In the genomic region with DNA sequence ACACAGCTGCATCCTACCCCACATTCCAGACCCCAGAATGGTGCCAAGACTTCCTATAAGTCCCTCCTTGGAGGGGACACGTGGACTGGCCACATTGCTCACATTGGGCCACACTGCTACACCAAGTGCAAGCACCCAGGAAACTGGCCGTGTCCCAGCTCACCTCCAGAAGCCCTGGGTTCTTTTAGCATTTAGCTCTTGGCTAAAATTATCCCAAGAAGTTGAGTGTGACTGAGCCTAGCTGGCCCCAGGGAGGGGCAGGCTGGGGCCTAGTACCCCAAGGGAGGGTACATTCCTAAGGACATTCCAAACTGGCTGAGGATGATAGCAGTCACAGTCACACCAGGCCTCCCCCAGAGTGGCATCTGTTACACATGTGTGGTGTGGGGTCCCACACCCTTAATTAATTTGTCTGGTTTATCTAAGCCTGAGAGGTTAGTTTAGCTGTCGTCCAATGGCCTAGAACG, we compare ENCODE assay signal across 14 mouse cellular contexts. TPM values are rescaled to one million over a fixed set of nuclear protein-coding genes. Genes with fewer than 3 reads are reported as not detected.
DNase-seq lines count a peak whose midpoint lies in the region; ATAC-seq and TF ChIP-seq lines count a peak whose summit lies in the region.
"Had no signal": no experiment of that assay in that cellular context is flagged by ENCODE, and none has a peak within 500 bp of the region (broad histone marks: within the 10 kb centered on the region; RNA-seq: fewer than 3 reads in every experiment).

No protein-coding gene starts in this region.

- H3K27ac ChIP-seq in liver, adult 2 months (replicated peaks; ENCODE audit: insufficient read depth, low read depth, low read length), result peak overlapping the region; percentile 79
- peak overlapping the region; percentile 46 for H3K27ac ChIP-seq in small intestine, adult 2 months (ENCODE audit: insufficient read depth, low read depth, low read length)
- H3K27ac ChIP-seq: limb, embryonic 15.5 days had no signal

- peaks cover 6% of the 10 kb centered on the region; the same call in 1 of the 2 replicates for H3K4me1 ChIP-seq in liver, adult 2 months (ENCODE audit: control insufficient read depth, insufficient read depth, low read length)
- H3K4me1 ChIP-seq in small intestine, adult 2 months (ENCODE audit: control insufficient read depth, insufficient read depth, insufficient read length, low read length), result peaks cover 20% of the 10 kb centered on the region

- H3K27me3 ChIP-seq in liver, adult 2 months (ENCODE audit: control insufficient read depth, insufficient read depth, low read length), result no peaks in the 10 kb centered on the region
- no peaks in the 10 kb centered on the region for H3K27me3 ChIP-seq in small intestine, adult 2 months (ENCODE audit: control insufficient read depth, insufficient read depth, low read length)

- TF ChIP-seq POLR2A in liver, adult 2 months (IDR thresholded peaks at IDR 0.05; ENCODE audit: extremely low read depth, insufficient read depth, low read length), result no peak
- no peak for TF ChIP-seq POLR2A in small intestine, adult 2 months (IDR thresholded peaks at IDR 0.05; ENCODE audit: low read depth, low read length)

- no peak for TF ChIP-seq CTCF in liver, adult 2 months (IDR thresholded peaks at IDR 0.05; ENCODE audit: low read depth, low read length)
- TF ChIP-seq CTCF in small intestine, adult 2 months (IDR thresholded peaks at IDR 0.05; ENCODE audit: extremely low read depth, insufficient read length, insufficient replicate concordance, low read depth, low read length), result no peak

- H3K9ac ChIP-seq in liver, adult 2 months (ENCODE audit: low read depth, low read length), result no peak overlapping the region
- H3K9ac ChIP-seq: limb, embryonic 15.5 days had no signal

- 37% methylated on average over 4 of the region's 4 CpGs for WGBS in liver, adult 2 months
- WGBS in small intestine, adult 2 months, result 29% methylated on average over 4 of the region's 4 CpGs

- no peak for ATAC-seq in cerebellum, adult (ENCODE audit: insufficient number of reproducible peaks, low FRiP score, low TSS enrichment)

- no peaks in the 10 kb centered on the region for H3K79me2 ChIP-seq in liver, adult 2 months (ENCODE audit: control insufficient read depth, insufficient read depth, low read length)

- no peak overlapping the region for H3K4me3 ChIP-seq in liver, adult 2 months (ENCODE audit: insufficient read depth, low read depth, low read length)
- no peak overlapping the region for H3K4me3 ChIP-seq in small intestine, adult 2 months (ENCODE audit: low read depth, low read length)
- H3K4me3 ChIP-seq: erythroblast, embryonic 14.5 days; limb, embryonic 15.5 days had no signal

- peak; percentile 39 for DNase-seq in embryo, embryonic 10 days (ENCODE audit: low spot score)
- no peak for DNase-seq in embryo, embryonic 11 days
- no peak for DNase-seq in liver, adult 2 months (ENCODE audit: extremely low read depth, low read depth, low spot score)
- DNase-seq in liver, result no peak
- peak; percentile 37 for DNase-seq in kidney, postnatal 14 days
- no peak for DNase-seq in thymus, postnatal 0 days (ENCODE audit: low spot score)
- DNase-seq: cerebellum, adult 11-12 months had no signal

- no peaks in the 10 kb centered on the region for H3K36me3 ChIP-seq in liver, adult 2 months (ENCODE audit: control insufficient read depth, insufficient read depth, low read length)
- H3K36me3 ChIP-seq in small intestine, adult 2 months (ENCODE audit: control insufficient read depth, insufficient read depth, low read length), result peaks cover 34% of the 10 kb centered on the region
- H3K36me3 ChIP-seq: limb, embryonic 15.5 days had no signal

RNA-seq across cellular contexts. Expression of gene Arhgef16, which starts 7.7 kb away (rescaled TPM):
- 2.4 and 3.5 TPM in 2 replicates for total RNA-seq in liver, adult 2 months (2014; rRNA removed)
- polyA plus RNA-seq in liver, adult 2 months (2012; rRNA removed), result 2.7 and 3.7 TPM in 2 replicates
- polyA plus RNA-seq in small intestine, adult 2 months (2012; rRNA removed), result 69.0 and 179 TPM in 2 replicates
- polyA plus RNA-seq in thymus, postnatal 0 days (2015; fragmentation: Nextera tagmentation; extraction: Ambion mirVana), result 18.2 and 19.5 TPM in 2 replicates
- total RNA-seq: granulocyte monocyte progenitor cell, adult 5-6 weeks; MEL had no signal

RNA-seq across cellular contexts. Expression of gene B230104I21Rik, which starts 42.2 kb away (rescaled TPM):
- total RNA-seq in liver, adult 2 months (2014; rRNA removed), result not detected in 2 replicates
- not detected in 2 replicates for polyA plus RNA-seq in liver, adult 2 months (2012; rRNA removed)
- polyA plus RNA-seq in small intestine, adult 2 months (2012; rRNA removed), result not detected in 2 replicates
- polyA plus RNA-seq in thymus, postnatal 0 days (2015; fragmentation: Nextera tagmentation; extraction: Ambion mirVana), result not detected in 2 replicates
- total RNA-seq: adrenal gland, postnatal 10 days; granulocyte monocyte progenitor cell, adult 5-6 weeks; MEL had no signal
- polyA plus RNA-seq: erythroblast, embryonic 14.5 days; limb, embryonic 15.5 days had no signal

Comparison
In these comparisons a context has a peak if more than half of its experiments do, and no peak if none do; other contexts are left out.
1. DNase-seq: peak in embryo, embryonic 10 days (single experiment) and kidney, postnatal 14 days (single experiment); none in embryo, embryonic 11 days (single experiment), liver, adult 2 months (single experiment), liver (single experiment) and thymus, postnatal 0 days (single experiment).